Mouse (Mus musculus) MEL (cell line): ENCODE data around the gene Hpd.

Source experiments
- CTCF ChIP-seq, 3 experiments: IDR thresholded peaks in 2 of 3; conservative IDR thresholded peaks in 1 of 3; 2 replicates each; pipeline ENCODE4 v1.5.1; 2011 to 2012; ENCODE audit warnings: low read length in 3 of 3, low read depth in 2 of 3, mild to moderate bottlenecking in 2 of 3, improper control_type of control experiment in 1 of 3, inconsistent platforms in 1 of 3, mixed read lengths in 1 of 3, moderate library complexity in 1 of 3; ENCODE audit not compliant: control insufficient read depth in 1 of 3, insufficient read depth in 1 of 3, poor library complexity in 1 of 3, severe bottlenecking in 1 of 3
- E2F4 ChIP-seq: IDR thresholded peaks from 2 replicates; pipeline ENCODE4 v1.6.1; 2011; ENCODE audit warnings: low read depth, low read length, improper control_type of control experiment, borderline replicate concordance
- EP300 ChIP-seq, 2 experiments: IDR thresholded peaks; 2 replicates each; pipeline ENCODE4 v1.6.1; 2011; ENCODE audit warnings: improper control_type of control experiment in 2 of 2, low read length in 2 of 2, low read depth in 1 of 2, mild to moderate bottlenecking in 1 of 2
- GATA1 ChIP-seq: IDR thresholded peaks from 2 replicates; pipeline ENCODE4 v1.6.1; 2011; ENCODE audit warnings: low read depth, low read length, improper control_type of control experiment
- JUND ChIP-seq: IDR thresholded peaks from 2 replicates; pipeline ENCODE4 v1.6.1; 2011; ENCODE audit warnings: low read depth, mild to moderate bottlenecking, improper control_type of control experiment, low read length
- MAX ChIP-seq: IDR thresholded peaks from 2 replicates; pipeline ENCODE4 v1.6.1; 2011; ENCODE audit warnings: low read length, improper control_type of control experiment
- POLR2A ChIP-seq, 2 experiments: IDR thresholded peaks; 2 replicates each; pipeline ENCODE4 v1.6.1; 2011 to 2012; ENCODE audit warnings: low read length in 2 of 2, mild to moderate bottlenecking in 2 of 2, control low read depth in 1 of 2, improper control_type of control experiment in 1 of 2, low read depth in 1 of 2, moderate library complexity in 1 of 2; ENCODE audit not compliant: control insufficient read depth in 1 of 2, insufficient read depth in 1 of 2, poor library complexity in 1 of 2
- RAD21 ChIP-seq: IDR thresholded peaks from 2 replicates; pipeline ENCODE4 v1.6.1; 2011; ENCODE audit warnings: mild to moderate bottlenecking, low read depth, low read length, improper control_type of control experiment
- SIN3A ChIP-seq: IDR thresholded peaks from 2 replicates; pipeline ENCODE4 v1.6.1; 2012; ENCODE audit warnings: low read length, improper control_type of control experiment, inconsistent platforms
- SMC3 ChIP-seq: IDR thresholded peaks from 2 replicates; pipeline ENCODE4 v1.6.1; 2011; ENCODE audit warnings: low read depth, low read length, improper control_type of control experiment
- TBP ChIP-seq: IDR thresholded peaks from 2 replicates; pipeline ENCODE4 v1.8.0; 2011; ENCODE audit warnings: low read depth, low read length, improper control_type of control experiment
- ZNF384 ChIP-seq: IDR thresholded peaks from 2 replicates; pipeline ENCODE4 v1.6.1; 2012; ENCODE audit warnings: low read depth, mild to moderate bottlenecking, inconsistent platforms, low read length, improper control_type of control experiment

- TF ChIP-seq CTCF (IDR thresholded peaks at IDR 0.05 in 2 of 3, conservative IDR thresholded peaks at IDR 0.05 in 1 of 3; ENCODE audit: control insufficient read depth in 1 of 3, insufficient read depth in 1 of 3, low read depth in 2 of 3, low read length in 3 of 3, poor library complexity in 1 of 3, severe bottlenecking in 1 of 3) (no peak), RAD21 (no peak), TBP (peak; percentile 96), SMC3 (no peak), SIN3A (peak; percentile 90), POLR2A (IDR thresholded peaks at IDR 0.05; ENCODE audit: control insufficient read depth in 1 of 2, insufficient read depth in 1 of 2, low read depth in 1 of 2, low read length in 2 of 2, poor library complexity in 1 of 2) (peak; percentile 44 to 96; a peak in 3 of 4 replicates), JUND (no peak), E2F4 (no peak), GATA1 (no peak), MAX (peak; percentile 87), EP300 (IDR thresholded peaks at IDR 0.05; ENCODE audit: low read depth in 1 of 2, low read length in 2 of 2) (peak in 1 of 2 experiments; percentile 29; a peak in 2 of 4 replicates), ZNF384 (no peak; the same call in 1 of the 2 replicates)
Observed at GRCm38 (mm10) chr5:123140694-123141554, 41.6 kb downstream of the Hpd start.
